In the genomic region with DNA sequence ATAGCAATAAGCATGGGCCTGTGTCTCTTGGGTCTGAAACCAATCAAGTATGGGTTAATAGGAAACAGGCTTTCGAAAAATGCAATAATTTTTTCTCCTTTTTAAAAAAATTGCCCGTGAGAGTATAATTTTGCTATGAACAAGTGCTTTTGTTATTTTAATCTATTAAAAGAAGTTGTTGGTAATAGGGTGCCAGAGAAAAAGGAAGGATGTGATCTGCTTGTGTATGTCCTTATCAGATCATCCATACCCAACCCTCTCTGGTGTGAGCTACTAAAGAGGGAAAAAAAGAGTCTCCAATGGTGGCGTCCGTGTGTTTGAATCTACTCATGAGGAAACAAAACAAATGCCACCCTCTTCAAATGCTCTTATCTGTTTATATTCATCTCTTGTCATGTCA, we compare ENCODE assay signal across 20 mouse cellular contexts.
"Had no signal": no experiment of that assay in that cellular context is flagged by ENCODE, and none has a peak within 500 bp of the region (broad histone marks: within the 10 kb centered on the region; RNA-seq: fewer than 3 reads in every experiment).

No protein-coding gene starts in this region.

- H3K36me3 ChIP-seq: midbrain, embryonic 10.5 days; midbrain, embryonic 12.5 days; neural tube, embryonic 13.5 days; neural tube, embryonic 15.5 days had no signal

- ATAC-seq: midbrain, embryonic 16.5 days had no signal

- H3K4me1 ChIP-seq: midbrain, embryonic 10.5 days; midbrain, embryonic 12.5 days; neural tube, embryonic 13.5 days; neural tube, embryonic 15.5 days had no signal

- H3K9ac ChIP-seq: liver, embryonic 14.5 days; lung, embryonic 14.5 days; midbrain, embryonic 12.5 days; neural tube, embryonic 13.5 days; neural tube, embryonic 15.5 days had no signal

- H3K9me3 ChIP-seq: midbrain, embryonic 10.5 days; midbrain, embryonic 12.5 days; neural tube, embryonic 13.5 days; neural tube, embryonic 15.5 days had no signal

- H3K27ac ChIP-seq: liver, embryonic 14.5 days; macrophage; midbrain, embryonic 10.5 days; midbrain, embryonic 12.5 days; neural tube, embryonic 13.5 days; neural tube, embryonic 15.5 days had no signal

- H3K4me3 ChIP-seq: midbrain, embryonic 10.5 days; midbrain, embryonic 12.5 days; myocyte; neural tube, embryonic 13.5 days; neural tube, embryonic 15.5 days had no signal

- H3K4me2 ChIP-seq: lung, embryonic 14.5 days; midbrain, embryonic 12.5 days; neural tube, embryonic 13.5 days; neural tube, embryonic 15.5 days had no signal

- H3K27me3 ChIP-seq: midbrain, embryonic 12.5 days; neural tube, embryonic 13.5 days; neural tube, embryonic 15.5 days had no signal

- DNase-seq: lung, adult 18-20 months; lung, embryonic 14.5 days; lung, postnatal 14 days; lung, postnatal 36 days; midbrain, embryonic 14.5 days; right cerebral cortex, adult 18-20 months; right cerebral cortex, postnatal 25 days; right cerebral cortex, postnatal 4 days; spleen, adult 18-20 months; thymus, adult 18-20 months; thymus, postnatal 14 days; thymus, postnatal 36 days had no signal
